Mouse (Mus musculus) right cerebral cortex, adult 2 months (tissue): Measurements from ENCODE around the gene Stk38.

Source experiments
- DNase-seq, 2 experiments: peaks; one replicate each; pipeline ENCODE4 v3.0.0; 2021 to 2022; ENCODE audit warnings: low spot score in 2 of 2

The Stk38 gene

GRCm38 (mm10) chr17:28926380-28926779 is 81.4 kb downstream of the Stk38 start:
- DNase-seq, result peak; percentile 89 to 92

GRCm38 (mm10) chr17:28924957-28925595 is 82.7 kb downstream of the Stk38 start:
- no peak for DNase-seq

GRCm38 (mm10) chr17:28922096-28922495 is 85.7 kb downstream of the Stk38 start:
- no peak for DNase-seq

GRCm38 (mm10) chr17:28921086-28921485 is 86.7 kb downstream of the Stk38 start:
- DNase-seq, result no peak
